Comparison of ENCODE assay signal across 17 mouse cellular contexts in genomic region chr16:34079511-34079910, GRCm38 (mm10).
DNase-seq lines count a peak whose midpoint lies in the region; ATAC-seq and TF ChIP-seq lines count a peak whose summit lies in the region.
"Had no signal": no experiment of that assay in that cellular context is flagged by ENCODE, and none has a peak within 500 bp of the region (broad histone marks: within the 10 kb centered on the region; RNA-seq: fewer than 3 reads in every experiment).

No protein-coding gene starts in this region.

- peaks cover 41% of the 10 kb centered on the region for H3K4me1 ChIP-seq in stomach, embryonic 14.5 days (ENCODE audit: control insufficient read depth, insufficient read depth, low read length)
- H3K4me1 ChIP-seq in stomach, postnatal 0 days (replicated peaks; ENCODE audit: control insufficient read depth, insufficient read depth): peaks cover 4% of the 10 kb centered on the region; the same call in 1 of the 2 replicates
- peaks cover 26% of the 10 kb centered on the region for H3K4me1 ChIP-seq in forebrain, embryonic 12.5 days
- H3K4me1 ChIP-seq in forebrain, postnatal 0 days (ENCODE audit: insufficient read depth): no peaks in the 10 kb centered on the region

- no peak for TF ChIP-seq EP300 in stomach, postnatal 0 days (optimal IDR thresholded peaks at IDR 0.05)

- H3K27ac ChIP-seq in stomach, embryonic 14.5 days (ENCODE audit: low read length): peak overlapping the region; percentile 61
- H3K27ac ChIP-seq in stomach, postnatal 0 days (replicated peaks): no peak overlapping the region
- no peak overlapping the region for H3K27ac ChIP-seq in forebrain, embryonic 12.5 days
- H3K27ac ChIP-seq in forebrain, postnatal 0 days (ENCODE audit: low read depth, low read length): no peak overlapping the region
- H3K27ac ChIP-seq: forebrain, embryonic 10.5 days; hindbrain, embryonic 13.5 days; layer of hippocampus, adult 2 months; limb, embryonic 15.5 days had no signal

- no peak overlapping the region for H3K4me2 ChIP-seq in stomach, embryonic 14.5 days (replicated peaks; ENCODE audit: low read depth, low read length)
- no peak overlapping the region for H3K4me2 ChIP-seq in stomach, postnatal 0 days (replicated peaks; ENCODE audit: low read depth)
- H3K4me2 ChIP-seq in forebrain, embryonic 12.5 days: no peak overlapping the region
- H3K4me2 ChIP-seq in forebrain, postnatal 0 days (ENCODE audit: low read depth): no peak overlapping the region
- H3K4me2 ChIP-seq: hindbrain, embryonic 13.5 days; limb, embryonic 15.5 days; midbrain, embryonic 11.5 days had no signal

- H3K4me3 ChIP-seq in stomach, embryonic 14.5 days (ENCODE audit: low read depth, low read length): no peak overlapping the region
- H3K4me3 ChIP-seq in stomach, postnatal 0 days (ENCODE audit: low read depth, low read length): no peak overlapping the region
- no peak overlapping the region for H3K4me3 ChIP-seq in forebrain, embryonic 12.5 days (replicated peaks)
- H3K4me3 ChIP-seq in forebrain, postnatal 0 days (ENCODE audit: low read depth, low read length): no peak overlapping the region
- H3K4me3 ChIP-seq: forebrain, embryonic 10.5 days; hindbrain, embryonic 13.5 days; layer of hippocampus, adult 2 months; limb, embryonic 15.5 days had no signal

- TF ChIP-seq CTCF in stomach, postnatal 0 days (IDR thresholded peaks at IDR 0.05; ENCODE audit: low read depth): no peak
- TF ChIP-seq CTCF in forebrain, postnatal 0 days (IDR thresholded peaks at IDR 0.05; ENCODE audit: low read depth): no peak

- H3K9me3 ChIP-seq in stomach, embryonic 14.5 days (ENCODE audit: control insufficient read depth, low read depth, low read length): no peaks in the 10 kb centered on the region
- H3K9me3 ChIP-seq in stomach, postnatal 0 days (ENCODE audit: control insufficient read depth, low read length): no peaks in the 10 kb centered on the region
- H3K9me3 ChIP-seq in forebrain, embryonic 12.5 days: no peaks in the 10 kb centered on the region
- H3K9me3 ChIP-seq in forebrain, postnatal 0 days (ENCODE audit: low read length): no peaks in the 10 kb centered on the region
- H3K9me3 ChIP-seq: forebrain, embryonic 10.5 days; hindbrain, embryonic 13.5 days; limb, embryonic 15.5 days had no signal

- H3K27me3 ChIP-seq in stomach, embryonic 14.5 days (ENCODE audit: control insufficient read depth, insufficient read depth, low read length): no peaks in the 10 kb centered on the region
- no peaks in the 10 kb centered on the region for H3K27me3 ChIP-seq in stomach, postnatal 0 days (ENCODE audit: control insufficient read depth, insufficient read depth, low read length)
- no peaks in the 10 kb centered on the region for H3K27me3 ChIP-seq in forebrain, embryonic 12.5 days
- H3K27me3 ChIP-seq in forebrain, postnatal 0 days (ENCODE audit: insufficient read depth, low read length): no peaks in the 10 kb centered on the region
- H3K27me3 ChIP-seq: hindbrain, embryonic 13.5 days; limb, embryonic 15.5 days; Patski had no signal

- 48% methylated on average over 4 of the region's 4 CpGs for WGBS in stomach, embryonic 14.5 days
- WGBS in stomach, postnatal 0 days: 61% methylated on average over 4 of the region's 4 CpGs
- 77% methylated on average over 4 of the region's 4 CpGs for WGBS in forebrain, embryonic 12.5 days
- 74% methylated on average over 4 of the region's 4 CpGs for whole genome bisulfite sequencing in forebrain, postnatal 0 days

- ATAC-seq in stomach, embryonic 14.5 days (ENCODE audit: insufficient number of reproducible peaks, insufficient read depth, low FRiP score, low read depth): no peak
- no peak for ATAC-seq in stomach, postnatal 0 days (ENCODE audit: low FRiP score, low TSS enrichment)
- ATAC-seq in forebrain, embryonic 12.5 days (ENCODE audit: low FRiP score): no peak
- no peak for ATAC-seq in forebrain, postnatal 0 days
- ATAC-seq: Patski had no signal

- peak; percentile 96 for DNase-seq in heart, adult 11 months
- no peak for DNase-seq in heart, postnatal 14 days
- no peak for DNase-seq in stomach, postnatal 0 days (ENCODE audit: low spot score)
- DNase-seq in heart, postnatal 4 days: peak; percentile 35
- DNase-seq in cerebellum, adult 18-20 months: no peak
- DNase-seq in forebrain, postnatal 0 days: no peak
- DNase-seq: cerebellum, adult 8-10 months; lung, postnatal 10 days; thymus, postnatal 25 days had no signal

- intact Hi-C loops in heart, postnatal 14 days (cut with DNase I): no loop called here

- H3K9ac ChIP-seq in stomach, embryonic 14.5 days (replicated peaks; ENCODE audit: low read depth, low read length): no peak overlapping the region
- H3K9ac ChIP-seq in stomach, postnatal 0 days (ENCODE audit: low read length): no peak overlapping the region
- no peak overlapping the region for H3K9ac ChIP-seq in forebrain, embryonic 12.5 days
- no peak overlapping the region for H3K9ac ChIP-seq in forebrain, postnatal 0 days
- H3K9ac ChIP-seq: hindbrain, embryonic 13.5 days; limb, embryonic 15.5 days had no signal

- no peaks in the 10 kb centered on the region for H3K36me3 ChIP-seq in stomach, embryonic 14.5 days (ENCODE audit: control insufficient read depth, insufficient read depth, low read length)
- no peaks in the 10 kb centered on the region for H3K36me3 ChIP-seq in stomach, postnatal 0 days (ENCODE audit: control insufficient read depth, insufficient read depth, low read length)
- H3K36me3 ChIP-seq in forebrain, embryonic 12.5 days (replicated peaks): no peaks in the 10 kb centered on the region
- H3K36me3 ChIP-seq in forebrain, postnatal 0 days (ENCODE audit: insufficient read depth): no peaks in the 10 kb centered on the region
- H3K36me3 ChIP-seq: forebrain, embryonic 10.5 days; limb, embryonic 15.5 days had no signal

Comparison
In these comparisons a context has a peak if more than half of its experiments do, and no peak if none do; other contexts are left out.
1. DNase-seq: peak in heart, adult 11 months (single experiment) and heart, postnatal 4 days (single experiment); none in heart, postnatal 14 days (0 of 2), stomach, postnatal 0 days (single experiment), cerebellum, adult 18-20 months (0 of 2) and forebrain, postnatal 0 days (single experiment).